In the genomic region with DNA sequence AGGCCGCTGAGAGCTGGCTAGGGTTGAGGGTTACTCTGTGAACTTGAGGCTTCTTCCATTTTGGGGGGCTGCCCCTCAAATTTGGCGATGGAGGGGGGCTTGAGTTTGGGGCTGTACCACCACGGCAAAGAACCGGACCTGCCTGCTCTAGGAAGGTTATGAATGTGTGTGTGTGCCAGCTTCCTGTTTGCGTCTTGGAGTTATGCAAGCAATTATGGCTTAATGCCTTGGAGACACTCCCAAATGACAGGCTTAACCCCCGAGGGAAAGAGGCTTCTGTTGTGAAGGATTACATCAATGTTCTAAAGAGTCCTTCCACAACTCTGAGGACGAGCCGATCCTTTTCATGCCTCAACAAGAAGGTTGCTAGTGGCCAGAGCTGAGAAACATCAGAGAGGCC, we compare ENCODE assay signal across 9 mouse cellular contexts.
DNase-seq lines count a peak whose midpoint lies in the region; ATAC-seq lines count a peak whose summit lies in the region.
"Had no signal": no experiment of that assay in that cellular context is flagged by ENCODE, and none has a peak within 500 bp of the region (broad histone marks: within the 10 kb centered on the region; RNA-seq: fewer than 3 reads in every experiment).

No protein-coding gene starts in this region.

- 26% methylated on average over 8 of the region's 8 CpGs for WGBS in forebrain, embryonic 12.5 days
- 24% methylated on average over 8 of the region's 8 CpGs for WGBS in limb, embryonic 11.5 days
- WGBS in neural tube, embryonic 15.5 days, result 31% methylated on average over 8 of the region's 8 CpGs

- ATAC-seq in forebrain, embryonic 12.5 days (ENCODE audit: low FRiP score), result no peak
- no peak for ATAC-seq in limb, embryonic 11.5 days (ENCODE audit: insufficient number of reproducible peaks, low FRiP score, low TSS enrichment, low read depth)
- ATAC-seq in neural tube, embryonic 15.5 days (ENCODE audit: low FRiP score), result 0 out of 2 replicates have a peak, but pooled peaks have one; percentile 1

- no peak overlapping the region for H3K9ac ChIP-seq in forebrain, embryonic 12.5 days
- H3K9ac ChIP-seq in limb, embryonic 11.5 days (ENCODE audit: low read length), result no peak overlapping the region
- no peak overlapping the region for H3K9ac ChIP-seq in neural tube, embryonic 15.5 days (replicated peaks)

- H3K27me3 ChIP-seq in forebrain, embryonic 12.5 days, result peaks cover 20% of the 10 kb centered on the region; the same call in 1 of the 2 replicates
- no peaks in the 10 kb centered on the region for H3K27me3 ChIP-seq in limb, embryonic 11.5 days (ENCODE audit: control insufficient read depth, insufficient read depth, low read length)
- H3K27me3 ChIP-seq in neural tube, embryonic 15.5 days (replicated peaks), result no peaks in the 10 kb centered on the region
- H3K27me3 ChIP-seq: megakaryocyte, embryonic 14.5 days had no signal

- no peak overlapping the region for H3K4me3 ChIP-seq in forebrain, embryonic 12.5 days (replicated peaks)
- no peak overlapping the region for H3K4me3 ChIP-seq in limb, embryonic 11.5 days (ENCODE audit: low read depth, low read length)
- no peak overlapping the region for H3K4me3 ChIP-seq in neural tube, embryonic 15.5 days (replicated peaks)
- H3K4me3 ChIP-seq: megakaryocyte, embryonic 14.5 days had no signal

- no peaks in the 10 kb centered on the region for H3K36me3 ChIP-seq in forebrain, embryonic 12.5 days (replicated peaks)
- H3K36me3 ChIP-seq in limb, embryonic 11.5 days (ENCODE audit: control insufficient read depth, insufficient read depth, low read length), result no peaks in the 10 kb centered on the region
- H3K36me3 ChIP-seq in neural tube, embryonic 15.5 days, result no peaks in the 10 kb centered on the region

- H3K4me1 ChIP-seq in forebrain, embryonic 12.5 days, result peaks cover 46% of the 10 kb centered on the region
- peaks cover 22% of the 10 kb centered on the region for H3K4me1 ChIP-seq in limb, embryonic 11.5 days (ENCODE audit: control insufficient read depth, insufficient read depth, low read length)
- peaks cover 31% of the 10 kb centered on the region for H3K4me1 ChIP-seq in neural tube, embryonic 15.5 days
- H3K4me1 ChIP-seq: megakaryocyte, embryonic 14.5 days had no signal

- DNase-seq in kidney, postnatal 14 days, result peak; percentile 7
- no peak for DNase-seq in kidney, postnatal 4 days
- DNase-seq in limb, embryonic 11.5 days (ENCODE audit: low spot score), result no peak
- no peak for DNase-seq in right cerebral cortex, adult 2 months (ENCODE audit: low spot score in 2 of 2)
- DNase-seq in yolk sac, embryonic 10.5 days (ENCODE audit: low spot score), result no peak
- no peak for DNase-seq in cerebellum, postnatal 36 days

- no peaks in the 10 kb centered on the region for H3K9me3 ChIP-seq in forebrain, embryonic 12.5 days
- no peaks in the 10 kb centered on the region for H3K9me3 ChIP-seq in limb, embryonic 11.5 days (ENCODE audit: control insufficient read depth, low read length)
- H3K9me3 ChIP-seq in neural tube, embryonic 15.5 days (replicated peaks), result no peaks in the 10 kb centered on the region
- H3K9me3 ChIP-seq: megakaryocyte, embryonic 14.5 days had no signal

- 0 out of 2 replicates have a peak overlapping the region, but pooled peaks have one; percentile 10 for H3K4me2 ChIP-seq in forebrain, embryonic 12.5 days
- no peak overlapping the region for H3K4me2 ChIP-seq in limb, embryonic 11.5 days (ENCODE audit: low read depth, severe bottlenecking)
- no peak overlapping the region for H3K4me2 ChIP-seq in neural tube, embryonic 15.5 days

- H3K27ac ChIP-seq in forebrain, embryonic 12.5 days, result peak overlapping the region; percentile 85
- 0 out of 2 replicates have a peak overlapping the region, but pooled peaks have one; percentile 2 for H3K27ac ChIP-seq in limb, embryonic 11.5 days (replicated peaks; ENCODE audit: low read depth, low read length)
- peak overlapping the region; percentile 39 for H3K27ac ChIP-seq in neural tube, embryonic 15.5 days (replicated peaks)

Comparison
In these comparisons a context has a peak if more than half of its experiments do, and no peak if none do; other contexts are left out.
1. H3K27ac ChIP-seq: peak in every context shown above with its lines; median percentile 85 in forebrain, embryonic 12.5 days; 39 in neural tube, embryonic 15.5 days; 2 in limb, embryonic 11.5 days.